Mouse (Mus musculus): ENCODE data around the gene Nfic.

DNA sequence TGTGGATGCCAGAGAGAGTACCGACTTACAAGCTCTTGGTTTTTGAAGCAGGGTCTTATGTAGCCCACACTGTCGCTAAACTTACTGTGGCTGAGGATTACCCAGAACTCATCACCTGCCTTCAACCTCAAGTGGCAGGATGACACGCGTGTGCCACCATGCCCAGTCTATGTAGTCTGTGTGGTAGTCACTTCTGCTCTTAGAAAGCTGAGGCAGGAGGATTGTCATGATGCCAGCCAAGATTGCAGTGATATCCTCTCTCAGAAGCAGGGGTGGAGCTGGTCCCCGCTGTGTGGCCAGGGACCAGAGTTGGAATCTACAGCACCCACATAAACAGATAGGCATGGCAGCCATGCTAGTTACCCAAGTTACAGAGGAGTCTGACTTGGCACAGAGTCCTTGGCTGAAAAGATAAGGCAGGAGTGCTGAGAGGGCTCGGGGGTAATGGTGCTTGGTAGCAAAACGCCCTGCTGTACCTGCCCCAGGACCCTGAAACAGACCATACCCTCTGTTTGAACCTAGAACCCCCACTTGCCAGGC lies 30.1 kb upstream of the Nfic start:
- TF ChIP-seq CTCF (IDR thresholded peaks at IDR 0.05; ENCODE audit: low read depth) = no peak
- TF ChIP-seq EP300 (IDR thresholded peaks at IDR 0.05; ENCODE audit: low read depth) = no peak

Measured in liver, postnatal 0 days (tissue).